Mouse (Mus musculus): ENCODE data around the gene Mrap2. TPM values are rescaled to one million over a fixed set of nuclear protein-coding genes. Genes with fewer than 3 reads are reported as not detected.
"Not testable (repeated sequence)": the region's sequence is repeated elsewhere in the genome, so short reads cannot be mapped to it uniquely, and the experiment has no call there.

The Mrap2 gene
- polyA plus RNA-seq (2016; fragmentation: Nextera tagmentation; extraction: Ambion mirVana) = 0.18 TPM in 1 of 2 replicates, not detected in the other

DNA sequence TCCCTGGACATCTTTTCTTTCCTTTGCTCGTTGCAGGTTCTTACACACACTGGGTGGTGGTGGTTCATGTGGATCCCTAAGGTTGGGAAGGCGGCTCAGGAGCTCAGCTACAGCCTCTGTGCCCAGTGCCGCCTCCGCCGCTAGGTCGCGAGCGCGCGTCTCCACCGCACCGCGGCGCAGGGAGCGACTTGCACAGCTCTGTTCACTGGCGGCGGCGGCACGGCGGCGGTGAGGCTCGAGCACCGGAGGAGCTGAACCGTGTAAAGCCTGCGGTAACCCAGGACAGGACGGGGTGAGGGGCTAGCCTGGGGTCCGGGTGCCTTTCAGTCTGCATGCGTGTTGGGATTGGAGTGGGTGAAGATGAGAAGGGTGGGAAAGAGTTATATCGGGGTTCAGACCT lies at the start of gene Mrap2:
Gene Mrap2 (plus strand): TSS at position 201 of the 400 bp plus-strand sequence.
- DNase-seq (ENCODE audit: extremely low spot score, low spot score) = peak; percentile 67
- Histone ChIP-seq H3K9me3 (no peaks in the 10 kb centered on the region), H3K4me1 (peaks cover 19% of the 10 kb centered on the region), H3K27me3 (ENCODE audit: poor library complexity, severe bottlenecking) (peaks cover 40% of the 10 kb centered on the region), H3K36me3 (replicated peaks) (no peaks in the 10 kb centered on the region), H3K4me3 (peak within 1 kb of the TSS; percentile 52), H3K27ac (no peak within 1 kb of the TSS)
- WGBS = 1% methylated on average over 29 of the region's 29 CpGs

DNA sequence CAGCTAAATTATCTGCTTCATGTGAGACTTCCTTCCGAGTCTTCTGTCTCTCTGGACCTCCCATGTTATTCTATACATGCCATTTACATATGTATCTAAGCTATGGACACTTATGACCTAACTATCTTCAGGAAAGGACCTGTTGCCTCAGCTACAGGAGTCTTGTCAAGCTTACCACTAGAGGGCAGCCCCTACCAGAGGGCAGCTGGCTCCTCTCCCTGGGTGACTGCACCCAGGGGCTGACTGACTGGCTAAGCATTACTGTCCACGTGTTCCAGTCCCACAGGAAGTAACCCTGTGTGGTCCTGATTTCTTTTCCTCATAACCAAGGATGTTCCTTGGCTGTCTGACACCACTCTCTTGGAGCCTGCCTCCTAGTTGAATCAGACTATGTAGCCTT lies 46.1 kb upstream of the Mrap2 start:
- no peak for DNase-seq (ENCODE audit: extremely low spot score, low spot score)
- no peak overlapping the region for H3K27ac ChIP-seq
- H3K9me3 ChIP-seq = no peaks in the 10 kb centered on the region
- WGBS = 62% methylated on average over 2 of the region's 2 CpGs
- no peaks in the 10 kb centered on the region for H3K36me3 ChIP-seq (replicated peaks)
- no peak overlapping the region for H3K4me3 ChIP-seq
- H3K4me1 ChIP-seq = no peaks in the 10 kb centered on the region
- H3K27me3 ChIP-seq (ENCODE audit: poor library complexity, severe bottlenecking) = no peaks in the 10 kb centered on the region

DNA sequence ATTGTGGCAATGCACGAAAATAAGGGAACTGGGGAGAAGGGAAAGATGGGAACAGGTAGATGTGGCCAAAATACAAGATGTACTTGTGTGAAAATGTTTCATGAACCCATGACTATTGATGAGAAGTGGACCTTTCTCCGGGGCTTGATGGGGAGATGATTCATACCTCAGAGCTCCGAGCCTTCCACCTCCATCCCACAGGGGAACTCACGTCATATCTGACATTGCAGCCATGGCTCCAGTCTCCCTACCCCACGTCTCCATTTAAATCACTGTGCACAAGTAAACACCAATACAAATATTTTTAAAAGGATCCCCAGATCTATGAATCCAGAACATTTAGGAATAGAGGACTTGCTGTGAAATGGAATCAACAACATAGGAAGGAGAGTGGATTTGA lies 29.1 kb upstream of the Mrap2 start:
- no peaks in the 10 kb centered on the region for H3K27me3 ChIP-seq (ENCODE audit: poor library complexity, severe bottlenecking)
- H3K4me1 ChIP-seq = peaks cover 12% of the 10 kb centered on the region
- DNase-seq (ENCODE audit: extremely low spot score, low spot score) = no peak
- WGBS = 89% methylated on average over 5 of the region's 5 CpGs
- no peaks in the 10 kb centered on the region for H3K36me3 ChIP-seq (replicated peaks)
- no peak overlapping the region for H3K27ac ChIP-seq
- no peaks in the 10 kb centered on the region for H3K9me3 ChIP-seq
- H3K4me3 ChIP-seq = no peak overlapping the region

DNA sequence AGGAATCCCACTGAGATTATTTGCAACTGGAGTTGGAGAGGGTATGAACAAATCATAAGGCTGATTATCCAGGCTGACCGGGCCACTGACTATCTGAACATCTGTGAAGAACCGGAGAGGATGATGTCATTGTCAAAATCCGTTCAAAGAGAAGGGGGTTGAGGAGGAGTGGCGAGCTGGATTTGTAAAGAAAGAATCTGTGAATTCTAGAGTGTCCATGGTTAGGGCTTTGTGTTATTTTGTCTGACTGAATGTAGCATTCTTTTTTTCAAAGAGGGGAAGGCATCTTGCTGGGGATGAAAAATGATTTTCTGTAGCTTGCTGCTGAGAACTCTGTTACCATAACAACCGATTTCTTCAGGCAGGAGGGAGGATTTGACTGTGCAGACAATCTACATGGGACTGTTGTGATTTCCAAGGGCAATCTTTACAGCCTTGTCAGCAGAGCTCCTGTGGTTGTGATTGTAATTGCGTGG lies 28.6 kb upstream of the Mrap2 start:
- DNase-seq (ENCODE audit: extremely low spot score, low spot score) = no peak
- H3K27ac ChIP-seq = no peak overlapping the region
- H3K4me1 ChIP-seq = peaks cover 12% of the 10 kb centered on the region
- 62% methylated on average over 6 of the region's 6 CpGs for WGBS
- H3K36me3 ChIP-seq (replicated peaks) = no peaks in the 10 kb centered on the region
- no peaks in the 10 kb centered on the region for H3K27me3 ChIP-seq (ENCODE audit: poor library complexity, severe bottlenecking)
- no peak overlapping the region for H3K4me3 ChIP-seq
- H3K9me3 ChIP-seq = no peaks in the 10 kb centered on the region

DNA sequence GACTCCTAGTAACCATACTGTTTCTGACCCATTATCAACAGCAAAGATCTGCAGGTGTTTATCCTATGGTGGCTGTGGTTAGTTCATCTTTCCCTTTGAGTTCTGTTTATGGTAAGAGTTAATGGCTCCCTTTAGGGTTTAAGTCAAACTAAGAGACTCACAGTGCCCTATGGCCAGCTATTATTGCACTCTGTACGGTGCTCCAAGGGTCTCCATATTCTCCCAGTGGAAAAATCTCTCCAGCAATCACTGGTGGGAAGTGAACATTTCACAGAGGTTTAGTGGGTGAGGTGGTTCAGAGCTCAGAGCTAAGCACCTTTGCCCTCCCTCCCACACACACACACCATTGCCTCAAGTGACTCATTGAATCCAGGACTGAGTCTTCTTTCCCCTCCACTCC lies 28.1 kb upstream of the Mrap2 start:
- Histone ChIP-seq H3K4me1 (peaks cover 12% of the 10 kb centered on the region), H3K4me3 (no peak overlapping the region), H3K36me3 (replicated peaks) (no peaks in the 10 kb centered on the region), H3K9me3 (no peaks in the 10 kb centered on the region), H3K27me3 (ENCODE audit: poor library complexity, severe bottlenecking) (no peaks in the 10 kb centered on the region), H3K27ac (no peak overlapping the region)
- DNase-seq (ENCODE audit: extremely low spot score, low spot score) = no peak
- 87% methylated on average over 1 of the region's 1 CpGs for WGBS

DNA sequence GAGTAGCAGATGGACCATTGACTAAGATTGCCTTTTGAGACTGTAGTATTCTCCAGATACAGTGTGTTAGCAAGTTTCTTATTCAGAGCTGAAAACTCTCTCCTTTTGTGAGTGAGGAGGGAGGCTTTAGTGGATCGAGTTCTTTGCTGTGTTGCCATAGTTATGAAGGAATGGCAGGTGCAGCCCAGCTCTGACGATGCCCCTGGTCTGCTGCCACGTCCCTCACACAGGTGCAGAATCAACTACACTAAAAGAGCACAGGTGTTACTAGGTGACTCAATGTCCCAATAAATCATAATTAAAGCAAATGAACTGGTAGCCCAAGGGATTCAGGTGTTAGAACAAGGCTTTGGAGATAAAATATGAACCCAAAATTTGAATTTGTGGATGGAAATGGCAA lies 25.1 kb upstream of the Mrap2 start:
- no peaks in the 10 kb centered on the region for H3K36me3 ChIP-seq (replicated peaks)
- no peaks in the 10 kb centered on the region for H3K9me3 ChIP-seq
- H3K4me3 ChIP-seq = no peak overlapping the region
- DNase-seq (ENCODE audit: extremely low spot score, low spot score) = no peak
- H3K27me3 ChIP-seq (ENCODE audit: poor library complexity, severe bottlenecking) = no peaks in the 10 kb centered on the region
- H3K27ac ChIP-seq = no peak overlapping the region
- H3K4me1 ChIP-seq = peaks cover 12% of the 10 kb centered on the region
- 88% methylated on average over 3 of the region's 3 CpGs for WGBS

DNA sequence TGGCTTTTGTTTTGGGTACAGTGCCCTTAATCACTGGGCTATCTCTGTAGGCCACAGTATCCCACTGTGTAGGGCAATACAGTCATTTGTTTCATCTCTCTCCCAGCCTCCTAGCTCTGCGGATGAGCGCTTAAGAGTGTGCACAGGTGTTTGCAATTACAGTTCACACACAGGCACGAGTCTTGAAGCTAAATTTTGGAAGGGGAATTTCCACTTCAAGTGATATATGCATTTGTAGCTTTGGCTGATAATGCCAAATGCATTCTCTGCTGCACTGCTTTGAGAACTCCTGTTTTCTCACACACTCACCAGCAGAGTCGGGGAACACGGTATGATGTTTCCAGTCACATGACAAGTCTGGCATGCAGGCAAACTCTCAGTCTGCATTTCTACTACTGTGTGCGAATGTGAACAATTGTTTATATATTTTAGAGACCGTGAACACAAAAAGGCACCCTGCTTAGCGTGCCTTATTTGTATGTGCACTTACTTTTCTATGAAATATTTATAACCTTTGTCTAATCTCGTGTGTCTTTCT lies 22.1 kb upstream of the Mrap2 start:
- Histone ChIP-seq H3K4me1 (no peaks in the 10 kb centered on the region), H3K9me3 (no peaks in the 10 kb centered on the region), H3K27me3 (ENCODE audit: poor library complexity, severe bottlenecking) (no peaks in the 10 kb centered on the region), H3K27ac (no peak overlapping the region), H3K36me3 (replicated peaks) (no peaks in the 10 kb centered on the region), H3K4me3 (no peak overlapping the region)
- WGBS = 81% methylated on average over 9 of the region's 9 CpGs
- DNase-seq (ENCODE audit: extremely low spot score, low spot score) = no peak

DNA sequence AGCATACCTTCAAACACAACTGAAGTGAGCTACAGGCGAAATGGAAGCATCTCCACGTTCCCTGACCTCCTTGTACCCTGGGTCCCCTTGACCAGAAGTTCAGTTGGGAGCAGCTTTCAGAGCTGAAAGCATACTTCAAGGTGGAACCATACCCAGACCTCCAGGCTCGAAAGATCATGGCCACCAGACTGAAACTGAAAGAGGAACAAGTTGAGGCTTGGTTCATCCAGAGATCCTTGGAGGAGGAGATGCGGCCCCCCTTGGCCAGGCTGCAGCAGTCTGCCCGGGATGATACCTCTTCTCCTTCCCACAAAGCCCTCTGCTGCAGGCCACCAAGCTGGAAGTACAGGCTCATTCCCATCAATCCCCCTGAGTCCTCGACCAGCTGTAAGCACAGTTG lies 17.1 kb upstream of the Mrap2 start:
- WGBS = 89% methylated on average over 6 of the region's 6 CpGs
- not testable (repeated sequence) for H3K4me3 ChIP-seq; H3K4me1 ChIP-seq; H3K36me3 ChIP-seq (replicated peaks); H3K9me3 ChIP-seq; H3K27ac ChIP-seq; H3K27me3 ChIP-seq (ENCODE audit: poor library complexity, severe bottlenecking); DNase-seq (ENCODE audit: extremely low spot score, low spot score)

DNA sequence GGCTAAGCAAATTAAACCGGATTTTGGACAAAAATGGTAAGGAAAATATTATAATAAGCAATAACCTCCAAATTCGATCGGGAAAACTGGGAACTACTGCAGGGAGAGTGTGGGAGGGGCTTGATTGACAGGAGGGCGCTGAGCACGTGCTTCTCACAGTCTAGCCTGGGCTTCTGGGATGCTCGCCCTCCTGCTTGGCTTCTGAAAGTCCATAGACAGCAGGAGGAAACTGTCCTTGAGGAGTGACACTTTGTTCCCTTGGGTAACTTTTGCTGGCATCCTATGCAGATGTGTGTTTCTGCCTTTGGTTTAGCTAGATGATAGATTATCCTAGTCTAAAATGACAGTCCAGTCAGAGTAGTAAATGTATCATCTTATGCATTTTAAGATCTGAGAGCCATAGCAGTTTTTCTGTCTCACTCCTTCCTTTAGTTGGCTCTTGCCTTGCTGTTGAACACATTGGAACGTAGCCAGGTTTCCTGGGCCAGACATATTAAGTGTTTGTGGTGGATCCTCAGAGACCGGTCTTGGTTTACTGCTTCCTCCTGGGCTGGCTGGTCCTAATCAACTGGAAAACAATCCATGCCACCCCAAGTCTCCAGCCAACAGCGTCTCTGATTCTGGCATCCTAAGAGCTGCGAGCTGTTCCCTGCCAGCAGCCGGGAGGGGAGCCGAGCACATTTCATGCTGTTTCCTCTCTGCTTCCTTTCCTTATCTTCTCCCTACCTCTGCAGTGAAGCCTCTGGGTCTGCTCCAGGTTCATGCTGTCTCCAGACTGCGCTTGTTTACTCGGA lies 8.1 kb upstream of the Mrap2 start:
- H3K9me3 ChIP-seq = no peaks in the 10 kb centered on the region
- no peak for DNase-seq (ENCODE audit: extremely low spot score, low spot score)
- WGBS = 81% methylated on average over 14 of the region's 14 CpGs
- H3K36me3 ChIP-seq (replicated peaks) = no peaks in the 10 kb centered on the region
- no peak overlapping the region for H3K4me3 ChIP-seq
- H3K27ac ChIP-seq = no peak overlapping the region
- no peaks in the 10 kb centered on the region for H3K27me3 ChIP-seq (ENCODE audit: poor library complexity, severe bottlenecking)
- no peaks in the 10 kb centered on the region for H3K4me1 ChIP-seq

DNA sequence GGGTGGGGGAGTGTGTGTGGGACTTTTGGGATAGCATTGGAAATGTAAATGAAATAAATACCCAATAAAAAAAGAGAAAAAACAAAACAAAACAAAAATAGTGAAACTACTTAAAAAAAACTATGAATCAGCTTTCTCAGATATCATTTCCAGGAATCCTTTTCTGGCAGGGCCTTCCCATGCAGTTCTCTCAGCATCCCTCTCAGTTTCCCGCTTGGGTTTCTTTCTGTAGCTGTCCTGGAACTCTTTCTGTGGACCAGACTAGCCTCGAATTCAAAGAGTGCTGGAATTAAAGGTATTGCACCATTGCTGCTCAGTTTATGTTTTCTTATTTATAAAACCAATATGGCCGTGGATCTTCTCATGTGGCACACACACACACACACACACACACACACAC lies 1.0 kb upstream of the Mrap2 start:
- Histone ChIP-seq H3K9me3 (no peaks in the 10 kb centered on the region), H3K4me3 (no peak overlapping the region), H3K4me1 (peaks cover 19% of the 10 kb centered on the region), H3K27me3 (ENCODE audit: poor library complexity, severe bottlenecking) (peaks cover 40% of the 10 kb centered on the region), H3K27ac (no peak overlapping the region), H3K36me3 (replicated peaks) (no peaks in the 10 kb centered on the region)
- 78% methylated on average over 3 of the region's 3 CpGs for WGBS
- no peak for DNase-seq (ENCODE audit: extremely low spot score, low spot score)

DNA sequence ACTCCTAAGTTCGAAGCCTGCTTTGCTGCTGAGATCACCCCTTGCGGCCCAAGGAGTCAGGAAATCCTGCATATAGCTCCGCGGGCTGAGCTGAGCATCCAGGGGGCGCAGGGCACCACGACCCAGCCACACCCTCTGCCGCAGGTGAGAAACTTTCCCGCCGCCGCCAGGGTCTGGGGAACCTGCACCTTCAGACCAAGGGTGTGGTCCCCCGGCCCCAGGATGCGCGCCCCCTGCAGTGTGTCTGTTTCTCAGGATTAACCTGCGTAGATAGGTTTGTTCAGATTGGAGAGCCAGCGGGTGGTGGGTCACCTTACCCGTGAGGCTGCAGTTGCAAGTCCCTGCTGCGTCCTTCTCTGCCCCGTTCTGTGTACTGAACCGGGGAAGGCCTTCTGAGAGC lies 426 bp downstream of the Mrap2 start:
- no peaks in the 10 kb centered on the region for H3K9me3 ChIP-seq
- DNase-seq (ENCODE audit: extremely low spot score, low spot score) = no peak
- 2% methylated on average over 19 of the region's 19 CpGs for WGBS

DNA sequence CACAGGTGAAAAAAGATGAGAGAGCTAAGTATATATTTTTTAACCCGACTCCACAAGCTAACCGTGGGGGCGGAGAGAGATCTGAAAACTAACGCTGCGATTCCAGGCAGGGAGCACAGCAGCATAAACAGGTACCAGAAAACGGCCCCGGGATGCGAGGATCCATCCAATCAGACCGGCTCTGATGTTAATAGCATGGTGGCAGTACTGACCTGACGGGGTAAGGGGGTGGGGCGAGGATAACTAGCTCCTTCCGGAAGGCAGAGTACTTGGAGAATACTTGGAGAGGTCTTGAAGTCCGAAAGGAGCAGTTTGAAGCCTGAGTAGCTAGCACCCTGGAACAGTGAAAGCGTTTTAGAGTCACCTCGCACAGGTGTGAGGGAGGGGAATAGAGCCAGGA lies 1.1 kb downstream of the Mrap2 start:
- Histone ChIP-seq H3K4me3 (peak overlapping the region; percentile 52), H3K36me3 (replicated peaks) (no peaks in the 10 kb centered on the region), H3K27ac (no peak overlapping the region), H3K4me1 (peaks cover 19% of the 10 kb centered on the region), H3K27me3 (ENCODE audit: poor library complexity, severe bottlenecking) (peaks cover 40% of the 10 kb centered on the region), H3K9me3 (no peaks in the 10 kb centered on the region)
- DNase-seq (ENCODE audit: extremely low spot score, low spot score) = no peak
- 6% methylated on average over 15 of the region's 15 CpGs for WGBS

More for the DNA sequence above, 426 bp downstream of the Mrap2 start:
- peaks cover 40% of the 10 kb centered on the region for H3K27me3 ChIP-seq (ENCODE audit: poor library complexity, severe bottlenecking)
- peak overlapping the region; percentile 52 for H3K4me3 ChIP-seq
- H3K4me1 ChIP-seq = peaks cover 19% of the 10 kb centered on the region
- H3K27ac ChIP-seq = no peak overlapping the region
- H3K36me3 ChIP-seq (replicated peaks) = no peaks in the 10 kb centered on the region

DNA sequence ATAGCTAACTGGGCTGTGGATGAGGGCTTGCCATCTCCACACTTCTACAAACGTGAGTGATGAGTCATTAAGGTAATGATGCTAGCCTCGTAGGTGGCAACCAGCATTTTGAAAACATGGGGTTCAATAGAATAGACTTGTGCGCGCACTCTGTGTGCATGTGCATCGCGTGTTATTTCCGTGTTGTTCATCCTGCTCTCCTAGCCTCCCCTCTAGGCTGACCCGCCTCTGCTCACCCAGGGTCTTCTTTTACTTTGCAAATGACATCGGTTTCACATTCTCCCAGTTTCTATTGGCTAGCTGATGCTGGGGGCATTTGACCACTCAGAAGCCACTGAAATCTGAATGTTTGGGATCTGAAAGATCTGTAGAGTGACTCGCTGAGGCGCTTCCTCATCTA lies 1.6 kb downstream of the Mrap2 start:
- peaks cover 19% of the 10 kb centered on the region for H3K4me1 ChIP-seq
- no peak overlapping the region for H3K27ac ChIP-seq
- peaks cover 40% of the 10 kb centered on the region for H3K27me3 ChIP-seq (ENCODE audit: poor library complexity, severe bottlenecking)
- WGBS = 26% methylated on average over 11 of the region's 11 CpGs
- H3K4me3 ChIP-seq = no peak overlapping the region; the same call in 1 of the 2 replicates
- no peaks in the 10 kb centered on the region for H3K9me3 ChIP-seq
- H3K36me3 ChIP-seq (replicated peaks) = no peaks in the 10 kb centered on the region
- no peak for DNase-seq (ENCODE audit: extremely low spot score, low spot score)

All from forebrain, embryonic 10.5 days (tissue).